Mouse (Mus musculus): ENCODE data around the gene Ubr4. TPM values are rescaled to one million over a fixed set of nuclear protein-coding genes. Genes with fewer than 3 reads are reported as not detected.

Gene Ubr4
- polyA plus RNA-seq, 1 experiment from 2014 or later: 59.4 TPM

DNA sequence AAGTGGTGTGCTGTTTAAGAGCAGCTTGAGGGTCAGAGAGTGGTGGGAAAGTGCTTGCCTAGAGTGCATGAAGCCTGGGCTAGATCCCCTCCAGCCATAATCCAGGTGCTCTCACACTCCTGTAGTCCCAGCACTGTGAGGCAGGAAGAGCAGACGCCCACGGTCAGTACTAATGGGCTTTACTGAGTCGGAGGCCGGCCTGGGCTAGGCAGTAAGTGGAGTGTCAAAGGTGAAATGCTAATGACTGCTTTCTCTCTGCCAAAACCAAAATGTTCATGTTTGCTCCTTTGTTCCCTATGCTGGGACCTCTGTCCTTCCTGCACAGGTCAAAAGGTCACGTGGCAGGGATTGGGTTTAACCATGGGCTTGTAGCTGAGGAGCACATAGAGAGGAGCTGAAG lies 48.1 kb downstream of the Ubr4 start:
- Histone ChIP-seq H3K9ac (ENCODE audit: low read length) (no peak overlapping the region), H3K9me3 (ENCODE audit: control insufficient read depth, low read length) (no peaks in the 10 kb centered on the region), H3K4me1 (replicated peaks; ENCODE audit: control insufficient read depth, insufficient read depth, low read length) (no peaks in the 10 kb centered on the region), H3K36me3 (ENCODE audit: control insufficient read depth, insufficient read depth, low read length) (peaks cover 46% of the 10 kb centered on the region), H3K27me3 (ENCODE audit: control insufficient read depth, insufficient read depth, low read depth, low read length) (no peaks in the 10 kb centered on the region), H3K4me3 (ENCODE audit: low read length) (no peak overlapping the region), H3K4me2 (ENCODE audit: low read depth, low read length) (no peak overlapping the region), H3K27ac (ENCODE audit: low read length) (no peak overlapping the region)
- 84% methylated on average over 5 of the region's 5 CpGs for WGBS
- ATAC-seq (ENCODE audit: low read depth): no peak

DNA sequence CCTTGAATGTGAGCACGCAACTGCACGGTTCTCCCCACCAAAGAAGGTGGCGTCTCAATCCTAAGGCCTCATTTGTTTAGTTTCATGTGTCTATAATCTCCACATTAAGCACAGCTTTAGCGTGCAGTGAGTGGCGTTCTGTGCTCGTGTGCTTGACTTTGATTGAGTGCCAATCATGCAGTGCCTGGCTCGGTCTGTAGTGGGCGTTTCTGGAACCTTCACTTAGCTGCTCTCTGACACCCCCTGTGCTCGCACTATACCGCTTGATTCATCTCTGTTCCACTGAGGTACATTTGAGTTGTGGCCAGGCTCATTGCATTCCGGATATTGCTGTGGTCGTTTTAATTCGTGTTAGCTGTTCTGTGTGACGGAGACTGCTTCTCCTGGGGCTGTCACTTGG lies 50.8 kb downstream of the Ubr4 start:
- peaks cover 47% of the 10 kb centered on the region for H3K36me3 ChIP-seq (ENCODE audit: control insufficient read depth, insufficient read depth, low read length)
- H3K4me2 ChIP-seq (ENCODE audit: low read depth, low read length): no peak overlapping the region
- H3K4me3 ChIP-seq (ENCODE audit: low read length): no peak overlapping the region
- H3K27me3 ChIP-seq (ENCODE audit: control insufficient read depth, insufficient read depth, low read depth, low read length): no peaks in the 10 kb centered on the region
- ATAC-seq (ENCODE audit: low read depth): no peak
- H3K9ac ChIP-seq (ENCODE audit: low read length): no peak overlapping the region
- no peaks in the 10 kb centered on the region for H3K4me1 ChIP-seq (replicated peaks; ENCODE audit: control insufficient read depth, insufficient read depth, low read length)
- 65% methylated on average over 14 of the region's 14 CpGs for WGBS
- H3K27ac ChIP-seq (ENCODE audit: low read length): no peak overlapping the region
- H3K9me3 ChIP-seq (ENCODE audit: control insufficient read depth, low read length): no peaks in the 10 kb centered on the region

GRCm38 (mm10) chr4:139411351-139411750 lies 58.9 kb downstream of the Ubr4 start:
- no peaks in the 10 kb centered on the region for H3K4me1 ChIP-seq (replicated peaks; ENCODE audit: control insufficient read depth, insufficient read depth, low read length)
- no peaks in the 10 kb centered on the region for H3K27me3 ChIP-seq (ENCODE audit: control insufficient read depth, insufficient read depth, low read depth, low read length)
- H3K9me3 ChIP-seq (ENCODE audit: control insufficient read depth, low read length): no peaks in the 10 kb centered on the region
- no peak overlapping the region for H3K4me2 ChIP-seq (ENCODE audit: low read depth, low read length)
- 92% methylated on average over 3 of the region's 3 CpGs for WGBS
- no peak for ATAC-seq (ENCODE audit: low read depth)
- H3K27ac ChIP-seq (ENCODE audit: low read length): no peak overlapping the region
- H3K36me3 ChIP-seq (ENCODE audit: control insufficient read depth, insufficient read depth, low read length): peaks cover 72% of the 10 kb centered on the region
- no peak overlapping the region for H3K4me3 ChIP-seq (ENCODE audit: low read length)
- no peak overlapping the region for H3K9ac ChIP-seq (ENCODE audit: low read length)

- H3K27ac ChIP-seq (ENCODE audit: low read length): no peak overlapping the region
- H3K4me1 ChIP-seq (replicated peaks; ENCODE audit: control insufficient read depth, insufficient read depth, low read length): no peaks in the 10 kb centered on the region
- WGBS: 67% methylated on average over 1 of the region's 1 CpGs
- H3K4me2 ChIP-seq (ENCODE audit: low read depth, low read length): no peak overlapping the region
- no peak for ATAC-seq (ENCODE audit: low read depth)
- H3K9ac ChIP-seq (ENCODE audit: low read length): no peak overlapping the region
- no peaks in the 10 kb centered on the region for H3K27me3 ChIP-seq (ENCODE audit: control insufficient read depth, insufficient read depth, low read depth, low read length)
- H3K36me3 ChIP-seq (ENCODE audit: control insufficient read depth, insufficient read depth, low read length): peaks cover 72% of the 10 kb centered on the region
- H3K4me3 ChIP-seq (ENCODE audit: low read length): no peak overlapping the region
- no peaks in the 10 kb centered on the region for H3K9me3 ChIP-seq (ENCODE audit: control insufficient read depth, low read length)
Measured at GRCm38 (mm10) chr4:139417868-139418267, 65.5 kb downstream of the Ubr4 start.

DNA sequence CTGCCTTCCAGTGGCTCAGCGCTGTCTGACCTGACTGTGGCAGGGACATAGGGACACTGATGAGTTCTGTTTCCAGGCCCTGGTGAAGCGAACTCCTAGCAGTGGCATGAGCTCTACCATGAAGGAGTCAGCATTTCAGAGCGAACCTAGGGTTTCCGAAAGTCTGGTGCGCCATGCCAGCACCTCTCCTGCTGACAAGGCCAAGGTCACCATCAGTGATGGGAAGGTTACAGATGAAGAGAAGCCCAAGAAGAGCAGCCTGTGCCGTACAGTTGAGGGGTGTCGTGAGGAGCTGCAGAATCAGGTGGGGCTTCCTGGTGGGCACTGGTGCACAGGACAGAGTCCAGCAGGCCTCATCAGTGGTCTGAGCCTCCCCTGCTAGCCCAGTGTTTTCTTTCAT lies 69.2 kb downstream of the Ubr4 start:
- Histone ChIP-seq H3K4me3 (ENCODE audit: low read length) (no peak overlapping the region), H3K4me2 (ENCODE audit: low read depth, low read length) (no peak overlapping the region), H3K9ac (ENCODE audit: low read length) (no peak overlapping the region), H3K27me3 (ENCODE audit: control insufficient read depth, insufficient read depth, low read depth, low read length) (no peaks in the 10 kb centered on the region), H3K4me1 (replicated peaks; ENCODE audit: control insufficient read depth, insufficient read depth, low read length) (no peaks in the 10 kb centered on the region), H3K27ac (ENCODE audit: low read length) (no peak overlapping the region), H3K9me3 (ENCODE audit: control insufficient read depth, low read length) (no peaks in the 10 kb centered on the region), H3K36me3 (ENCODE audit: control insufficient read depth, insufficient read depth, low read length) (peaks cover 79% of the 10 kb centered on the region)
- WGBS: 95% methylated on average over 7 of the region's 7 CpGs
- no peak for ATAC-seq (ENCODE audit: low read depth)

DNA sequence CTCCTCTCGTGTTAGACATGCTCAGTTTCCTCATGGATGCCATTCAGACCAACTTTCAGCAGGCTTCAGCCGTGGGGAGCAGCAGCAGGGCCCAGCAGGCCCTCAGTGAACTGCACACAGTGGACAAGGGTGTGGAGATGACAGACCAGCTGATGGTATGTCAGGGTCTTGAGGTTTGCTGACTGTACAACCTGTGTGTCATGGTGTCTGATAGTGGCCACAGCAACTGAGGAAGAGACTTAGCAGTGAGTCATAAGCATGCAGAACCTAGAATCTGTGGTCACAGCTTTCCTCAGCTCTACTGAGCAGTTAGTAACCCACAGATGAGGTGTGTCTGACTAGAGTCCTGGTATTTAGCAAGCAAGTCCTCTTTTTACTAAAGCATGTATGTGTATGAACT lies 70.0 kb downstream of the Ubr4 start:
- Histone ChIP-seq H3K27ac (ENCODE audit: low read length) (no peak overlapping the region), H3K9me3 (ENCODE audit: control insufficient read depth, low read length) (no peaks in the 10 kb centered on the region), H3K4me3 (ENCODE audit: low read length) (no peak overlapping the region), H3K36me3 (ENCODE audit: control insufficient read depth, insufficient read depth, low read length) (peaks cover 75% of the 10 kb centered on the region), H3K4me1 (replicated peaks; ENCODE audit: control insufficient read depth, insufficient read depth, low read length) (no peaks in the 10 kb centered on the region), H3K4me2 (ENCODE audit: low read depth, low read length) (no peak overlapping the region), H3K27me3 (ENCODE audit: control insufficient read depth, insufficient read depth, low read depth, low read length) (no peaks in the 10 kb centered on the region), H3K9ac (ENCODE audit: low read length) (no peak overlapping the region)
- WGBS: 89% methylated on average over 2 of the region's 2 CpGs
- ATAC-seq (ENCODE audit: low read depth): no peak

DNA sequence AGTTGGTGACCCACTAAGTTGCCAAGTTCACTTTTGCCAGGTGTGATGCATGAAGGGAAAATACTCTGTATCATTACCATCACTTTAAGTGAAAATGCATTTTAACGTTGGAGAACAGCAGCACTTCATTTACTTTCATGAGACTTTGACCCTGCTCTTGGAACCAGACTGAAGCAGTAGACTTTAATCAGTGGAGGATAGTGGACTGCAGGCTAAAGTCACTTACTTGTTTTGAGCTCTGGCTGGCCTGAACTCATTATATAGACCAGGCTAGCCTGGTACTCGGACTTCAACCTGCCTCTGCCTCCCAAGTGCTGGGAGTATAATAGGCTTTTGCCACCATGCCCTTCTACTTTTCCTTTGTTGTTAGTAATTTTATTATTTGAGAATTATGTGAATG lies 70.9 kb downstream of the Ubr4 start:
- Histone ChIP-seq H3K9ac (ENCODE audit: low read length) (no peak overlapping the region), H3K27me3 (ENCODE audit: control insufficient read depth, insufficient read depth, low read depth, low read length) (no peaks in the 10 kb centered on the region), H3K9me3 (ENCODE audit: control insufficient read depth, low read length) (no peaks in the 10 kb centered on the region), H3K27ac (ENCODE audit: low read length) (no peak overlapping the region), H3K4me2 (ENCODE audit: low read depth, low read length) (no peak overlapping the region), H3K4me3 (ENCODE audit: low read length) (no peak overlapping the region), H3K4me1 (replicated peaks; ENCODE audit: control insufficient read depth, insufficient read depth, low read length) (no peaks in the 10 kb centered on the region), H3K36me3 (ENCODE audit: control insufficient read depth, insufficient read depth, low read length) (peaks cover 69% of the 10 kb centered on the region)
- 67% methylated on average over 2 of the region's 2 CpGs for WGBS
- ATAC-seq (ENCODE audit: low read depth): no peak

GRCm38 (mm10) chr4:139430176-139430575 lies 77.8 kb downstream of the Ubr4 start:
- Histone ChIP-seq H3K4me1 (replicated peaks; ENCODE audit: control insufficient read depth, insufficient read depth, low read length) (0 out of 2 replicates have a peak, but pooled peaks cover 3% of the 10 kb centered on the region), H3K4me2 (ENCODE audit: low read depth, low read length) (no peak overlapping the region), H3K4me3 (ENCODE audit: low read length) (no peak overlapping the region), H3K27me3 (ENCODE audit: control insufficient read depth, insufficient read depth, low read depth, low read length) (no peaks in the 10 kb centered on the region), H3K36me3 (ENCODE audit: control insufficient read depth, insufficient read depth, low read length) (peaks cover 59% of the 10 kb centered on the region), H3K9me3 (ENCODE audit: control insufficient read depth, low read length) (no peaks in the 10 kb centered on the region), H3K27ac (ENCODE audit: low read length) (no peak overlapping the region), H3K9ac (ENCODE audit: low read length) (no peak overlapping the region)
- peak; percentile 76 for ATAC-seq (ENCODE audit: low read depth)
- 46% methylated on average over 15 of the region's 15 CpGs for WGBS

- Histone ChIP-seq H3K9ac (ENCODE audit: low read length) (no peak overlapping the region), H3K36me3 (ENCODE audit: control insufficient read depth, insufficient read depth, low read length) (peaks cover 60% of the 10 kb centered on the region), H3K27me3 (ENCODE audit: control insufficient read depth, insufficient read depth, low read depth, low read length) (no peaks in the 10 kb centered on the region), H3K4me3 (ENCODE audit: low read length) (no peak overlapping the region), H3K9me3 (ENCODE audit: control insufficient read depth, low read length) (no peaks in the 10 kb centered on the region), H3K27ac (ENCODE audit: low read length) (no peak overlapping the region), H3K4me1 (replicated peaks; ENCODE audit: control insufficient read depth, insufficient read depth, low read length) (0 out of 2 replicates have a peak, but pooled peaks cover 3% of the 10 kb centered on the region), H3K4me2 (ENCODE audit: low read depth, low read length) (no peak overlapping the region)
- 46% methylated on average over 4 of the region's 4 CpGs for WGBS
- no peak for ATAC-seq (ENCODE audit: low read depth)
Measured at GRCm38 (mm10) chr4:139430891-139431290, 78.5 kb downstream of the Ubr4 start.

All from lung, embryonic 16.5 days (tissue).